1 mouse cellular context compared by ENCODE assay signal in the genomic region with DNA sequence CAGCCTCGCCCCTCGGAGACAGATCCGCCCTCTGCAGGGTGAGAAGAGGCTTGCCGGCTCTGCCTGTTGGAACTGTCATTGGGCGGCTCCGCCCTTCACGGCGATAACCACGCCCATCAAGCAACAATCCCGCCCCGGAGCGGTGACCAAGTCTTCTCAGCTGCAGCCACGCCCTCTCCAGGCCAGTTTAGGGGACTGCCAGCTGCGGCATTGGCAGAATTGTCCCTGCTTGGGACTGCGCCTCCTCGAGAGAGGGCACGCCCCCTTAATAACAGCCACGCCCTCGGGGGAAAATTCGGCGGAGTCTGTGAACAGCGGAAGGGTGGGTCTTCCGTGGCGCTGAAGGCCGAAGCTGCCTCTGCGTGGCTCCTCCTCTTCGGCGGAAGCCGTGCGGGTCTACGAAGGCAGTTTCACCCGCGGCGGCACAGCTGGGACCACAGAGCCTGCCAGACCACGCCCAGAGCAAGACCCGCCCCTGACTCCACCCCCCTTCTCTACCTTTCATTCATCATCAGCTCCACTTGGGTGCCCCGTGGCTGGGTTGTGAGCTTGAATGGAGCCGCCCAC.
TF ChIP-seq lines count a peak whose summit lies in the region.

No protein-coding gene starts in this region.

TF ChIP-seq in MEL, 35 proteins besides CTCF, POLR2A, EP300 and RAD21 (continued from another document):
- TF ChIP-seq RCOR1 (IDR thresholded peaks at IDR 0.05; ENCODE audit: low read depth, low read length) = no peak
- TF ChIP-seq MYC (IDR thresholded peaks at IDR 0.05; ENCODE audit: low read depth, low read length) = no peak
- peak; percentile 70 for TF ChIP-seq NRF1 (IDR thresholded peaks at IDR 0.05; ENCODE audit: insufficient read depth, low read depth, low read length, poor library complexity, severe bottlenecking)
- peak; percentile 56; the same call in 1 of the 2 replicates for TF ChIP-seq MXI1 (IDR thresholded peaks at IDR 0.05; ENCODE audit: low read depth, low read length)
- TF ChIP-seq UBTF (IDR thresholded peaks at IDR 0.05; ENCODE audit: borderline replicate concordance, insufficient read depth, low read depth, low read length) = no peak
- TF ChIP-seq ZKSCAN1 (IDR thresholded peaks at IDR 0.05; ENCODE audit: low read depth, low read length) = no peak
- TF ChIP-seq SIN3A (IDR thresholded peaks at IDR 0.05; ENCODE audit: low read length) = peak; percentile 53; the same call in 1 of the 2 replicates
